Mouse (Mus musculus) lung, postnatal 0 days (tissue): ENCODE measurements at regions not wholly inside any gene's neighbourhood (a gene's known extent, or its start where the extent isn't known, plus 50 kb on each side); places are given as distances from the start of the nearest gene placed in this dataset.

Experiments used
- CTCF ChIP-seq: IDR thresholded peaks from 2 replicates; pipeline ENCODE4 v1.5.1; 2016; ENCODE audit warnings: antibody characterized with exemption, mild to moderate bottlenecking
- EP300 ChIP-seq: IDR thresholded peaks from 2 replicates; pipeline ENCODE4 v1.6.1; 2016; ENCODE audit warnings: antibody characterized with exemption, mild to moderate bottlenecking, control low read depth

GRCm38 (mm10) chr6:31081238-31081637 is 122.4 kb upstream of the Klf14 start:
- TF ChIP-seq CTCF (no peak), EP300 (no peak; the same call in 1 of the 2 replicates)
